Mouse (Mus musculus): ENCODE data around the gene Tlk1. TPM values are rescaled to one million over a fixed set of nuclear protein-coding genes. Genes with fewer than 3 reads are reported as not detected.

The Tlk1 gene
- polyA plus RNA-seq, 1 experiment: 79.6 TPM

- TF ChIP-seq CTCF (IDR thresholded peaks at IDR 0.05; ENCODE audit: control insufficient read depth, insufficient read depth, low read length) (no peak), POLR2A (IDR thresholded peaks at IDR 0.05; ENCODE audit: borderline replicate concordance, control insufficient read depth, low read depth, low read length) (no peak)
- 59% methylated on average over 5 of the region's 5 CpGs for WGBS
- H3K4me1 ChIP-seq (ENCODE audit: control insufficient read depth, insufficient read depth, low read length): peaks cover under 1% of the 10 kb centered on the region
Observed at GRCm38 (mm10) chr2:70663764-70664163, 161.8 kb downstream of the Tlk1 start.

More at GRCm38 (mm10) chr2:70663764-70664163, 161.8 kb downstream of the Tlk1 start:
- Histone ChIP-seq H3K4me3 (replicated peaks; ENCODE audit: control insufficient read depth, low read depth, low read length) (no peak overlapping the region), H3K27ac (ENCODE audit: control insufficient read depth, insufficient read depth, low read depth, low read length, poor library complexity) (no peak overlapping the region)

Other genes with a start within 250 kb of the Tlk1 start
- 30.1 and 42.1 TPM in 2 replicates for gene Gorasp2, start 164.2 kb downstream of the Tlk1 start, polyA plus RNA-seq (2011; ENCODE audit: insufficient read depth, insufficient read length, low replicate concordance, missing spikeins)
- not detected in 2 replicates for gene Gm26558, start 163.6 kb downstream of the Tlk1 start, polyA plus RNA-seq (2011; ENCODE audit: insufficient read depth, insufficient read length, low replicate concordance, missing spikeins)
- gene Dcaf17, start 229.6 kb upstream of the Tlk1 start, polyA plus RNA-seq (2011; ENCODE audit: insufficient read depth, insufficient read length, low replicate concordance, missing spikeins): 2.7 and 6.8 TPM in 2 replicates
- 13.5 and 25.7 TPM in 2 replicates for gene Mettl8, start 229.9 kb upstream of the Tlk1 start, polyA plus RNA-seq (2011; ENCODE audit: insufficient read depth, insufficient read length, low replicate concordance, missing spikeins)

Data from bone marrow, adult 2 months (tissue).